Mouse (Mus musculus) liver, postnatal 0 days (tissue): ENCODE data around the gene Rflna. TPM values are rescaled to one million over a fixed set of nuclear protein-coding genes. Genes with fewer than 3 reads are reported as not detected.

ENCODE experiments used
- ATAC-seq: fragments of 200-750 bp; cut with Nextera tagmentation; 2 replicates; pipeline ENCODE4 v1.8.0; 2017; ENCODE audit warnings: mild to moderate bottlenecking, moderate library complexity
- DNase-seq: peaks from one replicate; pipeline ENCODE4 v3.0.0-alpha.2; 2016
- H3K27ac ChIP-seq: fragments of 300-500 bp; sonication (generic); 2 replicates; pipeline ENCODE4 v1.5.1; 2014; ENCODE audit warnings: antibody characterized with exemption, moderate library complexity, mild to moderate bottlenecking, low read depth
- H3K27me3 ChIP-seq: fragments of 300-500 bp; sonication (generic); 2 replicates; pipeline ENCODE4 v1.6.1; 2014; ENCODE audit warnings: low read length, control low read depth, mixed read lengths; ENCODE audit not compliant: insufficient read depth
- H3K36me3 ChIP-seq: fragments of 300-500 bp; sonication (generic); replicated peaks from 2 replicates; pipeline ENCODE4 v1.6.1; 2014; ENCODE audit warnings: mild to moderate bottlenecking, control low read depth, low read length, moderate library complexity, mixed read lengths; ENCODE audit not compliant: insufficient read depth
- H3K4me1 ChIP-seq: fragments of 300-500 bp; sonication (generic); 2 replicates; pipeline ENCODE4 v1.6.1; 2014; ENCODE audit warnings: antibody characterized with exemption, mild to moderate bottlenecking, control low read depth; ENCODE audit not compliant: insufficient read depth
- H3K4me2 ChIP-seq: fragments of 300-500 bp; sonication (generic); 2 replicates; pipeline ENCODE4 v1.6.1; 2014; ENCODE audit warnings: low read depth, mild to moderate bottlenecking, low read length, moderate library complexity, mixed read lengths
- H3K4me3 ChIP-seq: fragments of 300-500 bp; sonication (generic); 2 replicates; pipeline ENCODE4 v1.5.1; 2014; ENCODE audit warnings: low read depth, low read length
- H3K9ac ChIP-seq: fragments of 300-500 bp; sonication (generic); replicated peaks from 2 replicates; pipeline ENCODE4 v1.6.1; 2014; ENCODE audit warnings: mild to moderate bottlenecking, moderate library complexity
- H3K9me3 ChIP-seq: fragments of 300-500 bp; sonication (generic); 2 replicates; pipeline ENCODE4 v1.6.1; 2016; ENCODE audit warnings: mild to moderate bottlenecking, control low read depth, low read length, mixed read lengths
- CTCF ChIP-seq: sonication (generic); IDR thresholded peaks from 2 replicates; pipeline ENCODE4 v1.5.1; 2016; ENCODE audit warnings: antibody characterized with exemption, low read depth
- EP300 ChIP-seq: IDR thresholded peaks from 2 replicates; pipeline ENCODE4 v1.6.1; 2016; ENCODE audit warnings: antibody characterized with exemption, low read depth, mild to moderate bottlenecking
- WGBS: fragments of 180-500 bp; shearing (Covaris S2); extraction: QIAGEN DNeasy Blood & Tissue Kit; methylation state at CpG from one replicate; pipeline ENCODE4 v1.1.7; 2014; ENCODE audit not compliant: insufficient replicate concordance; 5-methylcytosine and 5-hydroxymethylcytosine counted together
- polyA plus RNA-seq: library from polyadenylated mRNA; unstranded; fragments of >200 nt; fragmentation: Nextera tagmentation; extraction: Ambion mirVana; gene quantifications from 2 replicates; pipeline ENCODE4 v1.2.1, GENCODE M21; 2015

The Rflna gene
- polyA plus RNA-seq, 1 experiment from 2014 or later, result 0.21 TPM

- no peak overlapping the region for H3K4me3 ChIP-seq
These were observed 21.0 kb downstream of the Rflna start for GRCm38 (mm10) chr5:125024002-125024401.

GRCm38 (mm10) chr5:125028371-125028770, 25.4 kb downstream of the Rflna start:
- Histone ChIP-seq H3K27me3 (no peaks in the 10 kb centered on the region), H3K27ac (no peak overlapping the region), H3K9ac (no peak overlapping the region), H3K4me1 (no peaks in the 10 kb centered on the region), H3K36me3 (peaks cover 75% of the 10 kb centered on the region), H3K4me3 (no peak overlapping the region), H3K9me3 (no peaks in the 10 kb centered on the region), H3K4me2 (no peak overlapping the region)
- ATAC-seq (no peak), DNase-seq (peak; percentile 14)
- 87% methylated on average over 15 of the region's 15 CpGs for WGBS
- TF ChIP-seq EP300, result no peak
- no peak for TF ChIP-seq CTCF

More at GRCm38 (mm10) chr5:125024002-125024401, 21.0 kb downstream of the Rflna start:
- Histone ChIP-seq H3K4me1 (no peaks in the 10 kb centered on the region), H3K27ac (no peak overlapping the region), H3K9me3 (no peaks in the 10 kb centered on the region), H3K9ac (no peak overlapping the region), H3K4me2 (no peak overlapping the region), H3K36me3 (peaks cover 58% of the 10 kb centered on the region), H3K27me3 (no peaks in the 10 kb centered on the region)
- DNase-seq, result no peak
- WGBS, result 86% methylated on average over 14 of the region's 14 CpGs
- TF ChIP-seq EP300 (no peak), CTCF (peak; percentile 57)
- ATAC-seq, result no peak

GRCm38 (mm10) chr5:125028911-125029310, 25.9 kb downstream of the Rflna start:
- no peaks in the 10 kb centered on the region for H3K4me1 ChIP-seq
- WGBS, result 92% methylated on average over 20 of the region's 20 CpGs
- no peaks in the 10 kb centered on the region for H3K27me3 ChIP-seq
- no peaks in the 10 kb centered on the region for H3K9me3 ChIP-seq
- no peak overlapping the region for H3K4me3 ChIP-seq
- DNase-seq (no peak), ATAC-seq (no peak)
- no peak overlapping the region for H3K4me2 ChIP-seq
- no peak overlapping the region for H3K27ac ChIP-seq
- no peak for TF ChIP-seq EP300
- H3K9ac ChIP-seq, result no peak overlapping the region
- peaks cover 76% of the 10 kb centered on the region for H3K36me3 ChIP-seq

- DNase-seq, result no peak
- H3K4me3 ChIP-seq, result no peak overlapping the region
- H3K27me3 ChIP-seq, result no peaks in the 10 kb centered on the region
- H3K4me2 ChIP-seq, result no peak overlapping the region
- H3K9ac ChIP-seq, result no peak overlapping the region
- no peak overlapping the region for H3K27ac ChIP-seq
- WGBS, result 74% methylated on average over 8 of the region's 8 CpGs
- H3K36me3 ChIP-seq, result peaks cover 68% of the 10 kb centered on the region
- 0 out of 2 replicates have a peak, but pooled peaks cover 3% of the 10 kb centered on the region for H3K4me1 ChIP-seq
- no peaks in the 10 kb centered on the region for H3K9me3 ChIP-seq
- no peak for ATAC-seq
- TF ChIP-seq EP300 (no peak), CTCF (no peak)
These were observed 33.5 kb downstream of the Rflna start for GRCm38 (mm10) chr5:125036483-125036882.

- DNase-seq (no peak), ATAC-seq (no peak)
- Histone ChIP-seq H3K27ac (no peak overlapping the region), H3K36me3 (peaks cover 48% of the 10 kb centered on the region), H3K9ac (no peak overlapping the region), H3K27me3 (no peaks in the 10 kb centered on the region), H3K4me2 (no peak overlapping the region), H3K4me3 (no peak overlapping the region), H3K4me1 (0 out of 2 replicates have a peak, but pooled peaks cover 3% of the 10 kb centered on the region), H3K9me3 (no peaks in the 10 kb centered on the region)
- WGBS, result 86% methylated on average over 8 of the region's 8 CpGs
- no peak for TF ChIP-seq EP300
- no peak for TF ChIP-seq CTCF
These were observed 36.5 kb downstream of the Rflna start for GRCm38 (mm10) chr5:125039377-125040027.

DNA sequence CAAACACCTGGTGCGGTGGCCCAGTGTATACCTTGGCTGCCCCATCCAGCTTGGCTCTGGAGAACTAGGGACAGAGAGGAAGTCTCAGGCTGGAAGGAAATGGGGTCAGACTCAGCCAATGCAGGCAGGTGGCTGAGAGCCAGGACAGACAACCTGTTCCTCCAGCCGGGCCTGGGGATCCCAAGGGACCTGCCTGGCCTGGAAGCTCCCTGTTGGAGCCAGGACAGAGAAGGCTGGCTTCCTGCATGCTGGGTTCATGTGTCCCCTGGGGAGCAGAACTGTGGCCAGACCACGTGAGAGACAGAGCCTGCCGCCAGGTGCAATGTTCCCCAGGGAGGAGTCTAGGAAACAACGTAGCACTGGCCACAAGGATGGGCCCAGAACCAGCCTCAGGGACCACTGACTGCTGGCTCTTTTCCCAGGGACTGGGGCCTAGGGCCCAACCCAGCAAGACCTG, 37.1 kb downstream of the Rflna start:
- Histone ChIP-seq H3K9ac (no peak overlapping the region), H3K27ac (no peak overlapping the region), H3K36me3 (peaks cover 44% of the 10 kb centered on the region), H3K4me1 (0 out of 2 replicates have a peak, but pooled peaks cover 3% of the 10 kb centered on the region), H3K4me2 (no peak overlapping the region), H3K4me3 (no peak overlapping the region), H3K27me3 (no peaks in the 10 kb centered on the region), H3K9me3 (no peaks in the 10 kb centered on the region)
- no peak for TF ChIP-seq CTCF
- DNase-seq, result peak; percentile 42
- WGBS, result 69% methylated on average over 5 of the region's 5 CpGs
- peak; percentile 25; the same call in 1 of the 2 replicates for ATAC-seq
